Mouse (Mus musculus) thymus, adult 2 months (tissue): ENCODE measurements around the gene Sos2.

Experiments used
- CTCF ChIP-seq: fragments of 200-500 bp; IDR thresholded peaks from 2 replicates; pipeline ENCODE4 v1.5.1; 2012; ENCODE audit warnings: mild to moderate bottlenecking, control low read depth, low read length, moderate library complexity, borderline replicate concordance; ENCODE audit not compliant: control insufficient read depth, poor library complexity, insufficient read depth; ENCODE audit errors: extremely low read depth
- POLR2A ChIP-seq: fragments of 200-500 bp; IDR thresholded peaks from 2 replicates; pipeline ENCODE4 v1.6.1; 2012; ENCODE audit warnings: mild to moderate bottlenecking, low read length, control low read depth, moderate library complexity; ENCODE audit not compliant: control insufficient read depth, poor library complexity, insufficient read depth; ENCODE audit errors: extremely low read depth

GRCm38 (mm10) chr12:69649511-69649910 is 32.1 kb downstream of the Sos2 start:
- no peak for TF ChIP-seq CTCF
- no peak for TF ChIP-seq POLR2A
